9 mouse cellular contexts compared by ENCODE assay signal in genomic region chr7:99534501-99534900, GRCm38 (mm10). TPM values are rescaled to one million over a fixed set of nuclear protein-coding genes. Genes with fewer than 3 reads are reported as not detected.
DNase-seq lines count a peak whose midpoint lies in the region; ATAC-seq and TF ChIP-seq lines count a peak whose summit lies in the region.
"Had no signal": no experiment of that assay in that cellular context is flagged by ENCODE, and none has a peak within 500 bp of the region (broad histone marks: within the 10 kb centered on the region; RNA-seq: fewer than 3 reads in every experiment).

No protein-coding gene starts in this region.

- H3K4me3 ChIP-seq in kidney, adult 2 months (ENCODE audit: insufficient read depth, low read depth, low read length): no peak overlapping the region
- peak overlapping the region; percentile 71 for H3K4me3 ChIP-seq in embryonic facial prominence, embryonic 10.5 days
- H3K4me3 ChIP-seq in hindbrain, embryonic 15.5 days: peak overlapping the region; percentile 57
- peak overlapping the region; percentile 76 for H3K4me3 ChIP-seq in midbrain, embryonic 14.5 days (replicated peaks; ENCODE audit: low read depth, low read length)

- no peak for TF ChIP-seq CTCF in kidney, adult 2 months (conservative IDR thresholded peaks at IDR 0.05; ENCODE audit: insufficient read depth, insufficient read length, low read depth, low read length)

- TF ChIP-seq POLR2A in kidney, adult 2 months (IDR thresholded peaks at IDR 0.05; ENCODE audit: low read depth, low read length): no peak

- WGBS in kidney, adult 2 months: 73% methylated on average over 5 of the region's 5 CpGs
- WGBS in embryonic facial prominence, embryonic 10.5 days: 27% methylated on average over 5 of the region's 5 CpGs
- WGBS in hindbrain, embryonic 15.5 days: 24% methylated on average over 5 of the region's 5 CpGs
- 34% methylated on average over 5 of the region's 5 CpGs for WGBS in midbrain, embryonic 14.5 days

- H3K4me2 ChIP-seq in hindbrain, embryonic 15.5 days: peak overlapping the region; percentile 68
- peak overlapping the region; percentile 80 for H3K4me2 ChIP-seq in midbrain, embryonic 14.5 days (ENCODE audit: low read length)

- no peak for DNase-seq in kidney, adult 2 months
- no peak for DNase-seq in kidney, adult 11 months
- DNase-seq in embryonic facial prominence, embryonic 10.5 days (ENCODE audit: low spot score): no peak
- DNase-seq in midbrain, embryonic 14.5 days: no peak
- no peak for DNase-seq in spleen, postnatal 4 days (ENCODE audit: low spot score in 2 of 2)
- DNase-seq in cerebellum, adult 8-10 months: no peak
- DNase-seq in gastrocnemius, postnatal 4 days (ENCODE audit: low spot score in 2 of 2): no peak

- H3K27me3 ChIP-seq in kidney, adult 2 months (replicated peaks; ENCODE audit: control insufficient read depth, insufficient read depth, low read length): no peaks in the 10 kb centered on the region
- H3K27me3 ChIP-seq in embryonic facial prominence, embryonic 10.5 days (replicated peaks; ENCODE audit: low read depth, poor library complexity, severe bottlenecking): peaks cover 24% of the 10 kb centered on the region
- no peaks in the 10 kb centered on the region for H3K27me3 ChIP-seq in hindbrain, embryonic 15.5 days
- H3K27me3 ChIP-seq in midbrain, embryonic 14.5 days (ENCODE audit: control insufficient read depth, insufficient read depth, low read length): no peaks in the 10 kb centered on the region
- H3K27me3 ChIP-seq: Patski had no signal

- no peak for ATAC-seq in hindbrain, embryonic 15.5 days (ENCODE audit: low FRiP score, low read depth)
- ATAC-seq in midbrain, embryonic 14.5 days (ENCODE audit: low FRiP score, low TSS enrichment): no peak
- ATAC-seq: Patski had no signal

- H3K27ac ChIP-seq in kidney, adult 2 months (ENCODE audit: insufficient read depth, low read depth, low read length): 0 out of 2 replicates have a peak overlapping the region, but pooled peaks have one; percentile 24
- H3K27ac ChIP-seq in embryonic facial prominence, embryonic 10.5 days (replicated peaks): peak overlapping the region; percentile 95
- H3K27ac ChIP-seq in hindbrain, embryonic 15.5 days (replicated peaks): peak overlapping the region; percentile 93
- peak overlapping the region; percentile 91 for H3K27ac ChIP-seq in midbrain, embryonic 14.5 days (replicated peaks; ENCODE audit: low read depth, low read length)

- H3K4me1 ChIP-seq in kidney, adult 2 months (ENCODE audit: control insufficient read depth, insufficient read depth, low read length): peaks cover 22% of the 10 kb centered on the region
- H3K4me1 ChIP-seq in embryonic facial prominence, embryonic 10.5 days: peaks cover 72% of the 10 kb centered on the region
- H3K4me1 ChIP-seq in hindbrain, embryonic 15.5 days (replicated peaks): peaks cover 49% of the 10 kb centered on the region
- H3K4me1 ChIP-seq in midbrain, embryonic 14.5 days (ENCODE audit: control insufficient read depth, insufficient read depth, low read length): peaks cover 43% of the 10 kb centered on the region

- no peaks in the 10 kb centered on the region for H3K36me3 ChIP-seq in kidney, adult 2 months (ENCODE audit: control insufficient read depth, insufficient read depth, low read length)
- no peaks in the 10 kb centered on the region for H3K36me3 ChIP-seq in embryonic facial prominence, embryonic 10.5 days (replicated peaks)
- H3K36me3 ChIP-seq in hindbrain, embryonic 15.5 days: no peaks in the 10 kb centered on the region
- no peaks in the 10 kb centered on the region for H3K36me3 ChIP-seq in midbrain, embryonic 14.5 days (ENCODE audit: control insufficient read depth, insufficient read depth, low read length)

- H3K9me3 ChIP-seq in embryonic facial prominence, embryonic 10.5 days: no peaks in the 10 kb centered on the region
- H3K9me3 ChIP-seq in hindbrain, embryonic 15.5 days: no peaks in the 10 kb centered on the region
- H3K9me3 ChIP-seq in midbrain, embryonic 14.5 days (ENCODE audit: control insufficient read depth, low read length): no peaks in the 10 kb centered on the region

- peak overlapping the region; percentile 71 for H3K9ac ChIP-seq in hindbrain, embryonic 15.5 days
- peak overlapping the region; percentile 93 for H3K9ac ChIP-seq in midbrain, embryonic 14.5 days (replicated peaks; ENCODE audit: low read length)

RNA-seq across cellular contexts. Expression of gene Arrb1, which starts 0.8 kb away (rescaled TPM):
- 47.1 and 48.8 TPM in 2 replicates for polyA plus RNA-seq in kidney, adult 2 months (2012; rRNA removed)
- 12.6 and 13.7 TPM in 2 replicates for polyA plus RNA-seq in embryonic facial prominence, embryonic 10.5 days (2016; fragmentation: Nextera tagmentation; extraction: Ambion mirVana)
- polyA plus RNA-seq in hindbrain, embryonic 15.5 days (2015; fragmentation: Nextera tagmentation; extraction: Ambion mirVana): 17.5 and 19.1 TPM in 2 replicates
- polyA plus RNA-seq in midbrain, embryonic 14.5 days (2014; fragmentation: Nextera tagmentation; extraction: Ambion mirVana): 10.3 and 13.3 TPM in 2 replicates
- 10 to 100 TPM; 30.7 to 32.6 TPM for total RNA-seq in gastrocnemius, postnatal 4 days (2021)

RNA-seq across cellular contexts. Expression of gene Rps3, which starts 51.0 kb away (rescaled TPM):
- polyA plus RNA-seq in kidney, adult 2 months (2012; rRNA removed): 240 and 386 TPM in 2 replicates
- polyA plus RNA-seq in embryonic facial prominence, embryonic 10.5 days (2016; fragmentation: Nextera tagmentation; extraction: Ambion mirVana): 769 and 805 TPM in 2 replicates
- 401 and 427 TPM in 2 replicates for polyA plus RNA-seq in hindbrain, embryonic 15.5 days (2015; fragmentation: Nextera tagmentation; extraction: Ambion mirVana)
- 488 and 521 TPM in 2 replicates for polyA plus RNA-seq in midbrain, embryonic 14.5 days (2014; fragmentation: Nextera tagmentation; extraction: Ambion mirVana)
- total RNA-seq in gastrocnemius, postnatal 4 days (2021): 100 to 1,000 TPM; 484 to 545 TPM

Comparison
In these comparisons a context has a peak if more than half of its experiments do, and no peak if none do; other contexts are left out.
1. H3K27ac ChIP-seq: peak in every context shown above with its lines; median percentile 95 in embryonic facial prominence, embryonic 10.5 days; 93 in hindbrain, embryonic 15.5 days; 91 in midbrain, embryonic 14.5 days; 24 in kidney, adult 2 months.